Mouse (Mus musculus) olfactory bulb, adult 2 months (tissue): ENCODE results near the gene BC107364.
"Not testable (repeated sequence)": the region's sequence is repeated elsewhere in the genome, so short reads cannot be mapped to it uniquely, and the experiment has no call there.

Experiments
- CTCF ChIP-seq: fragments of 200-500 bp; IDR thresholded peaks from 2 replicates; pipeline ENCODE4 v1.5.1; 2012; ENCODE audit warnings: low read depth, mild to moderate bottlenecking, low read length, moderate library complexity; ENCODE audit not compliant: insufficient read depth
- POLR2A ChIP-seq: fragments of 200-500 bp; IDR thresholded peaks from 2 replicates; pipeline ENCODE4 v1.6.1; 2012; ENCODE audit warnings: mild to moderate bottlenecking, low read depth, low read length, moderate library complexity; ENCODE audit not compliant: insufficient read depth

- TF ChIP-seq CTCF, POLR2A: not testable (repeated sequence)
Measured at GRCm38 (mm10) chr3:96486828-96487559, 34.9 kb upstream of the BC107364 start.
